Mouse (Mus musculus) neural tube, embryonic 12.5 days (tissue): ENCODE measurements around the gene Zfp563. TPM values are rescaled to one million over a fixed set of nuclear protein-coding genes. Genes with fewer than 3 reads are reported as not detected.

Experiments used
- ATAC-seq: fragments of 200-750 bp; cut with Nextera tagmentation; 2 replicates; pipeline ENCODE4 v1.8.0; 2017; ENCODE audit warnings: low read depth, mild to moderate bottlenecking, moderate TSS enrichment, moderate library complexity; ENCODE audit not compliant: low FRiP score
- H3K27ac ChIP-seq: fragments of 300-500 bp; sonication (generic); 2 replicates; pipeline ENCODE4 v1.5.1; 2016
- H3K27me3 ChIP-seq: fragments of 300-500 bp; sonication (generic); replicated peaks from 2 replicates; pipeline ENCODE4 v1.6.1; 2016; ENCODE audit warnings: mild to moderate bottlenecking
- H3K36me3 ChIP-seq: fragments of 300-500 bp; sonication (generic); 2 replicates; pipeline ENCODE4 v1.6.1; 2016; ENCODE audit warnings: mild to moderate bottlenecking
- H3K4me1 ChIP-seq: fragments of 300-500 bp; sonication (generic); 2 replicates; pipeline ENCODE4 v1.6.1; 2016
- H3K4me2 ChIP-seq: fragments of 300-500 bp; sonication (generic); replicated peaks from 2 replicates; pipeline ENCODE4 v1.6.1; 2016; ENCODE audit warnings: mild to moderate bottlenecking
- H3K4me3 ChIP-seq: fragments of 300-500 bp; sonication (generic); 2 replicates; pipeline ENCODE4 v1.5.1; 2016
- H3K9ac ChIP-seq: fragments of 300-500 bp; sonication (generic); 2 replicates; pipeline ENCODE4 v1.6.1; 2016; ENCODE audit warnings: mild to moderate bottlenecking
- H3K9me3 ChIP-seq: fragments of 300-500 bp; sonication (generic); 2 replicates; pipeline ENCODE4 v1.6.1; 2016; ENCODE audit warnings: mild to moderate bottlenecking
- WGBS: fragments of 180-500 bp; shearing (Covaris S2); methylation state at CpG from one replicate; pipeline ENCODE4 v1.1.7; 2016; 5-methylcytosine and 5-hydroxymethylcytosine counted together
- polyA plus RNA-seq: library from polyadenylated mRNA; unstranded; fragments of >200 nt; fragmentation: Nextera tagmentation; extraction: Ambion mirVana; gene quantifications from 2 replicates; pipeline ENCODE4 v1.2.1, GENCODE M21; 2016

Zfp563 gene
- polyA plus RNA-seq, result 13.5 and 16.5 TPM in 2 replicates

GRCm38 (mm10) chr17:33089220-33089949 is at the start of gene Zfp563:
Gene Zfp563, plus strand, starts transcription at chr17:33089310.
- peak within 1 kb of the TSS; percentile 74 for H3K27ac ChIP-seq
- H3K4me3 ChIP-seq, result peak within 1 kb of the TSS; percentile 60
- H3K9me3 ChIP-seq, result no peaks in the 10 kb centered on the region
- H3K27me3 ChIP-seq, result no peaks in the 10 kb centered on the region
- peak within 1 kb of the TSS; percentile 69 for H3K9ac ChIP-seq
- H3K4me2 ChIP-seq, result peak within 1 kb of the TSS; percentile 71
- no peaks in the 10 kb centered on the region for H3K36me3 ChIP-seq
- H3K4me1 ChIP-seq, result peaks cover 9% of the 10 kb centered on the region
- 4% methylated on average over 34 of the region's 34 CpGs for WGBS
- peak; percentile 88 for ATAC-seq

GRCm38 (mm10) chr17:33058791-33059190 is 30.3 kb upstream of the Zfp563 start:
- Histone ChIP-seq H3K27me3 (no peaks in the 10 kb centered on the region), H3K36me3 (no peaks in the 10 kb centered on the region), H3K4me1 (no peaks in the 10 kb centered on the region), H3K27ac (no peak overlapping the region), H3K9me3 (no peaks in the 10 kb centered on the region), H3K4me3 (no peak overlapping the region), H3K4me2 (no peak overlapping the region), H3K9ac (no peak overlapping the region)
- 21% methylated on average over 1 of the region's 1 CpGs for WGBS
- ATAC-seq, result no peak

- WGBS, result 2% methylated on average over 1 of the region's 1 CpGs
Measured at GRCm38 (mm10) chr17:33063001-33063400, 26.1 kb upstream of the Zfp563 start.

GRCm38 (mm10) chr17:33067958-33068357 is 21.2 kb upstream of the Zfp563 start, which contains the start of gene 4921501E09Rik:
Gene 4921501E09Rik, minus strand, starts transcription at chr17:33068058.
- H3K27me3 ChIP-seq, result no peaks in the 10 kb centered on the region
- H3K4me3 ChIP-seq, result no peak within 1 kb of the TSS
- 56% methylated on average over 1 of the region's 1 CpGs for WGBS
- H3K36me3 ChIP-seq, result no peaks in the 10 kb centered on the region
- H3K4me2 ChIP-seq, result no peak within 1 kb of the TSS
- no peaks in the 10 kb centered on the region for H3K9me3 ChIP-seq
- H3K4me1 ChIP-seq, result no peaks in the 10 kb centered on the region
- H3K27ac ChIP-seq, result no peak within 1 kb of the TSS
- ATAC-seq, result no peak
- H3K9ac ChIP-seq, result no peak within 1 kb of the TSS

More at GRCm38 (mm10) chr17:33063001-33063400, 26.1 kb upstream of the Zfp563 start:
- Histone ChIP-seq H3K9me3 (no peaks in the 10 kb centered on the region), H3K4me3 (no peak overlapping the region), H3K27ac (no peak overlapping the region), H3K27me3 (no peaks in the 10 kb centered on the region), H3K4me2 (no peak overlapping the region), H3K4me1 (no peaks in the 10 kb centered on the region), H3K36me3 (no peaks in the 10 kb centered on the region), H3K9ac (no peak overlapping the region)
- ATAC-seq, result no peak

- Histone ChIP-seq H3K36me3 (no peaks in the 10 kb centered on the region), H3K27me3 (no peaks in the 10 kb centered on the region), H3K4me2 (no peak overlapping the region), H3K4me3 (no peak overlapping the region), H3K4me1 (peaks cover 9% of the 10 kb centered on the region), H3K27ac (no peak overlapping the region), H3K9me3 (no peaks in the 10 kb centered on the region), H3K9ac (no peak overlapping the region)
- no peak for ATAC-seq
- 80% methylated on average over 1 of the region's 1 CpGs for WGBS
Measured at GRCm38 (mm10) chr17:33091630-33092029, 2.5 kb downstream of the Zfp563 start.

- 4% methylated on average over 30 of the region's 31 CpGs for WGBS
- Histone ChIP-seq H3K27ac (peak overlapping the region; percentile 77), H3K4me2 (peak overlapping the region; percentile 73), H3K9ac (peak overlapping the region; percentile 76), H3K4me1 (peaks cover 9% of the 10 kb centered on the region), H3K4me3 (peak overlapping the region; percentile 72), H3K9me3 (no peaks in the 10 kb centered on the region), H3K36me3 (no peaks in the 10 kb centered on the region), H3K27me3 (no peaks in the 10 kb centered on the region)
- ATAC-seq, result peak; percentile 64
Measured at GRCm38 (mm10) chr17:33092391-33093193, 3.5 kb downstream of the Zfp563 start.

GRCm38 (mm10) chr17:33097396-33097795 is 8.3 kb downstream of the Zfp563 start:
- no peaks in the 10 kb centered on the region for H3K27me3 ChIP-seq
- no peak overlapping the region for H3K27ac ChIP-seq
- ATAC-seq, result no peak
- no peak overlapping the region for H3K9ac ChIP-seq
- no peaks in the 10 kb centered on the region for H3K9me3 ChIP-seq
- no peak overlapping the region for H3K4me3 ChIP-seq
- H3K4me2 ChIP-seq, result no peak overlapping the region
- H3K36me3 ChIP-seq, result no peaks in the 10 kb centered on the region
- H3K4me1 ChIP-seq, result peaks cover 6% of the 10 kb centered on the region
- 95% methylated on average over 2 of the region's 2 CpGs for WGBS

- H3K9me3 ChIP-seq, result no peaks in the 10 kb centered on the region
- H3K4me1 ChIP-seq, result no peaks in the 10 kb centered on the region
- H3K4me2 ChIP-seq, result no peak overlapping the region
- no peak overlapping the region for H3K27ac ChIP-seq
- H3K36me3 ChIP-seq, result no peaks in the 10 kb centered on the region
- no peak overlapping the region for H3K9ac ChIP-seq
- no peak for ATAC-seq
- H3K27me3 ChIP-seq, result no peaks in the 10 kb centered on the region
- no peak overlapping the region for H3K4me3 ChIP-seq
Measured at GRCm38 (mm10) chr17:33124546-33124945, 35.4 kb downstream of the Zfp563 start.

- ATAC-seq, result no peak
- Histone ChIP-seq H3K27ac (no peak overlapping the region), H3K4me2 (no peak overlapping the region), H3K9ac (no peak overlapping the region), H3K4me3 (no peak overlapping the region), H3K27me3 (no peaks in the 10 kb centered on the region), H3K4me1 (no peaks in the 10 kb centered on the region), H3K9me3 (no peaks in the 10 kb centered on the region), H3K36me3 (no peaks in the 10 kb centered on the region)
- 46% methylated on average over 2 of the region's 2 CpGs for WGBS
Measured at GRCm38 (mm10) chr17:33126257-33126656, 37.1 kb downstream of the Zfp563 start.

GRCm38 (mm10) chr17:33139261-33139820 is 50.2 kb downstream of the Zfp563 start, which contains the start of gene Morc2b:
Gene Morc2b, minus strand, starts transcription at chr17:33139683.
- Histone ChIP-seq H3K27ac (no peak within 1 kb of the TSS), H3K36me3 (no peaks in the 10 kb centered on the region), H3K27me3 (no peaks in the 10 kb centered on the region), H3K9ac (no peak within 1 kb of the TSS), H3K4me3 (no peak within 1 kb of the TSS), H3K4me1 (no peaks in the 10 kb centered on the region), H3K4me2 (no peak within 1 kb of the TSS), H3K9me3 (peaks cover 9% of the 10 kb centered on the region)
- 75% methylated on average over 18 of the region's 18 CpGs for WGBS
- no peak for ATAC-seq
